Mouse (Mus musculus): ENCODE results near the gene Ccnjl.

The Ccnjl gene

DNA sequence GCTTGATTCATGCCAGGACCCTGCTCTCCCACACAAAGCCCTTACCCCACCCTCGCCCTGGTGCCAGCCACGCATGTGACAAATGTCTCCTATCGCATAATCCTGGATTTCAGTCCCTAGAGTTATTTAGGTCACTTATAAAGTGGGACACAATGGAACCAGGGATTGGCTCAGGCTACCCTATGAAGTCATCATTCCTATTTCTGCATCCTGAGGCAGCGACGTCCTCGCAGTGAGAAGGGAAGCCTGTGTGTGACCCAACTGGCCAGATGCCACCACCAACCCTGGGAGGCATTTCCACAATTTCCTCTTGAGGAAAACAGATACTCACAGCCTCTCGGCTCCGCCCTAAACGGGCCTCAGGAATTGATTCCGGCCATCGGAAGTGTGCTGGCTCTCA lies 41.0 kb downstream of the Ccnjl start:
- peak; percentile 88 to 94 for DNase-seq

- no peak for DNase-seq
These were observed 46.4 kb downstream of the Ccnjl start for GRCm38 (mm10) chr11:43575061-43575375.

- DNase-seq = peak; percentile 62 to 77
These were observed 47.0 kb downstream of the Ccnjl start for GRCm38 (mm10) chr11:43575376-43576151.

- DNase-seq = no peak
These were observed 49.3 kb downstream of the Ccnjl start for GRCm38 (mm10) chr11:43577713-43578478.

DNA sequence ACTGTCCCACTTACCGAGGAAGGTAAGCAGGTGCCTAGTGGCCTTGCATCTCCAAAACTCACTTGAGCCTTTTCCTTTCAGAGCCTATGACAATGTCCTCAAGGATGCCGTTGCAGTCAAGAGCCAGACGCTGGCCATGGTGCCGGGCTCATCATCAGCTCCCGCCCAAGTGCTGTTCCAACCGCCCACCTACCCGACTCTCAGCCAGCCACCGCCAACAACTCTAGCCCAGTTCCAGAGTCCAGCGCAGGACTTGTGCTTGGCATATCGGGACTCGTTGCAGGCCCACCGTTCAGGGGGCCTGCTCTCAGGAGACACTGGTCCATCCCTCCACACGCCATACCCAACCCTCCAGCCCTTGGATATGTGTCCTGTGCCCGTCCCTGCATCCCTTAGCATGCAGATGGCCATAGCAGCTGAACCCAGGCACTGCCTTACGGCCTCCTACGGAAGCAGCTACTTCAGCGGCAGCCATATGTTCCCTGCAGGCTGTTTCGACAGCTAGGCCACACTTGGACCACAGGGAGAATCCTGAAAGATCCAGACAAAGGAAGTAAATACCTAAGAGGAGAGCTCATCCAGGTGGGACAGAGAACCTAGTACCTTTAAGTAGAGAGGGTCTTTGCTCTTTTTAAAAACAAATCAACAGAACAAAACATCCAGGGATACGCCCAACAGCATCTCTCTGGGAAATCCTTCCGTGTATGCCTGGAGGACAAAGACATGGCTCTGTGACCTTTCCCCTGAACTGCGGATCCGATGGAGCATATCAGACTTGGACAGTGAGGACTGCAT lies 56.8 kb downstream of the Ccnjl start:
- DNase-seq = no peak

- peak; percentile 41 to 85 for DNase-seq
These were observed 57.9 kb downstream of the Ccnjl start, which contains the start of gene 4933415A04Rik for GRCm38 (mm10) chr11:43586324-43587090. TSS of gene 4933415A04Rik (plus strand) at chr11:43587040.

DNA sequence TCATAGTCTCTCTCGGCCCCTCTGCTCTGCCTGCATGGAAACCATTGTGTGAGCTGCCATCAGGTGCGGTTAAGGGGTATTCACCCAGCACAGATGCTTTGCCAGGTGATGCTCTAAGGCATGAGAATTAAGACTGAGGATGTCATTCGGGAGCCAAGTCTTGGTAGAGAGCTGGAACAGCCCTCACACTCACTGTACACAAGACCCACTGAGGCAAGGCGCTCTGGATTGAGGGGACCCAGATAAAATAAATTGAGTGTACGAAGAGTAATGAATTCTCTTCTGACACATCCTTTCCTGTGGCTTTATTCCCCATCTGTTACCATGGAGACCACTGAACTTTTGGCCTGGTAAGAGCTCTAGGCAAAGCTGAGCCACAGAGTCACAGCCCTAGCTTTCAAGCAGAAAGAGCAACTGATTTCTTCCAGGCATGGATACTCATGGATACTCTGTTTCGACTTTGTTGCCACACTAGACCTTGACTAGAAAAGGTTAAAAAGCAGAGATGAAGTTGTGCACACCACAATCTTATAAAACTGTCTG lies 61.0 kb downstream of the Ccnjl start:
- DNase-seq = no peak

DNA sequence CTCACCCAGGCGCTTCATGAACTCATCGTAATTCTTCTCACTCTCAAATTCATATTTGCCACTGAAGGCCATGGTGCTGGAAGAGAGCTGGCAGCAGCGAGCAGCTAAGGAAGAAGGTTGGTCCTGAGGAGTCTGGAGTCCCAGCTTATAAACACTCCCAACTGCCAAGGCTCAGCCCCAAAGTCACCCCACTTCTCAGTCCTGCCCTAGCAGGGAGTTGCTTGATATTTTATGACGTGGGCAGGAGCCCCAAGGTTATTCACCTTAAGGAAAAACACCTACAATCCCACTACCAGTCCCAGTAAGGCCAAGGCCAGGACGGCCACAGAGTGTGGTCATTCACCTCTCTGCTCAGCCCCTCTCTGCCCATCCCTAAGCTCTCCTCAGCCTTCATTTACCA lies 72.9 kb downstream of the Ccnjl start, which contains the start of gene Fabp6:
Fabp6 (minus strand) TSS at position 101 of the 400 bp plus-strand sequence.
- DNase-seq = no peak

- no peak for DNase-seq
These were observed 75.6 kb downstream of the Ccnjl start for GRCm38 (mm10) chr11:43604207-43604606.

GRCm38 (mm10) chr11:43604891-43605290 lies 76.3 kb downstream of the Ccnjl start:
- no peak for DNase-seq

DNA sequence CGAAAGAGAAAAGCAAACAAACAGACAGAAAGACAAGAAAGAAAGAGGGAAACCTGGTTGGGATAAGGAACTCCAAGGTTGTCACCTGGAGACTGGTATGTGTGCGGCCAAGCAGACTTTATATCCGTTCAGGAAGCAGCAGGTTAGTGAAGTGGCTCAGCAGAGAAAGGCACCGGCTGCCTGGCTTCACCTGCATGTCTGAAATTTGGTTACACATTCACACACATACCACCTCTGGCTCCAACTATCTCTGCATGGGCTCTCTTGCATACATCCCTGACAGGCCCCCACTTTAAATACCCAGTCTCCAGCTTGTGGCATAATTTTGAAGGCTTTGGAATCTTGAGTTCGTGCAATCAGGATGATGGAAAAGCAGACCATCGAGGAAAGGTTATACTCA lies 77.3 kb downstream of the Ccnjl start:
- no peak for DNase-seq

- DNase-seq = no peak
These were observed 79.9 kb downstream of the Ccnjl start for GRCm38 (mm10) chr11:43608440-43608839.

GRCm38 (mm10) chr11:43610006-43610661 lies 81.5 kb downstream of the Ccnjl start:
- DNase-seq = peak; percentile 24 to 48

GRCm38 (mm10) chr11:43610662-43611033 lies 82.1 kb downstream of the Ccnjl start:
- no peak for DNase-seq

- DNase-seq = peak; percentile 51 to 82
These were observed 84.4 kb downstream of the Ccnjl start for GRCm38 (mm10) chr11:43612834-43613488.

DNA sequence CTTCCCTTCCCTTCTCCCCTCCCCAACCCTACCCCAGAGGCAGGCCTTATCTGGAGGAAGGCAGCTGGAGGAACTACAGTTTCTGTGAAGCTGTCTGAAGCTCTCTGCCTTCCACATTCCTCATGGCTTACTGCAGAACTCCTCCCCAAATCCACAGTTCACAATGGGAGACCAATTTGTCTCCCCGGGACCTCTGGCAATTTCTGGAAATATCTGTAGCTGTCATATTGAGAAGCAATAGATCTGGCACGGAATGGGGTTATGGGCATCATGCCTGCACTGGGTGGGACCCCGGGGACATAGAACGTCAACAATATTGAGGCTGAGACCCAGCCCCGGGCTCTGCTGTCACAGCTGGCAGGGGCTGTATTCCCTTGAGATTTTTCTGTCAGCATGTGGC lies 89.3 kb downstream of the Ccnjl start:
- peak; percentile 57 to 61 for DNase-seq

GRCm38 (mm10) chr11:43618403-43618802 lies 89.8 kb downstream of the Ccnjl start:
- peak; percentile 9 to 30 for DNase-seq

DNA sequence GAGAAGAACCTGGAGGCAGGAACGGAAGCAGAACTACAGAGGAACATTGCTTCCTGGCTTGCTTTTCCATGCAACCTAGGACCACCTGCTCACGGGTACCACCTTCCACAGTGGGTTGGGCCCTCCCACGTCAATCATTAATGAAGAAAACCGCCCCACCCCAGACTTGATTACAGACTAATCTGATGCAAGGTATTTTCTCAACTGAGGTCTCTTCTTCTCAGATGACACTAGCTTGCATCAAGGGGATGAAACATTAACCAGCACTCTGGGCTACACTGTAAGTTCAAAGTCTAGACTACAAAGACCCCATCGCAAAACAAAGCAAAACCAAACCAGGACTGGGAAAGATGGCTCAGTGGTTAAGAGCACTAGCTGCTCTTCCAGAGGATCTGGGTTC lies 93.2 kb downstream of the Ccnjl start:
- DNase-seq = no peak

DNA sequence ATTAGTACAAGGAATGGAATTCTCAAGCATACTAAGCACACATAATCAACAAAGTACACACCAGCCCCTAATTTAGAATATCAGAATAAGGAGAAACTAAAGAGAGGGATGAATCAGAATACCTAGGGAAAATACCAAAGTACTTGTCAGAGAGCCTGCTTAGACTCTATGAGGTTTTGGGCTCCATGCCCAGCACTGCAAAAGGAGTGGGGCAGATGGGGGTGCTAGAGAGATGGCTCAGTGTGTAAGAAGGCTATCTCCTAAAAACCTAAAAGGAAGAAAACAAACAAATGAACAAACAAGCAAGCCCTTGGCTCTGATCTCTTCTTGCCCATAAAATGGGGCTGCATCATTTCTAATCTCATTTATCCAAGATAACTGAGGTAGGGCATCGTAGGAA lies 95.8 kb downstream of the Ccnjl start:
- no peak for DNase-seq

DNA sequence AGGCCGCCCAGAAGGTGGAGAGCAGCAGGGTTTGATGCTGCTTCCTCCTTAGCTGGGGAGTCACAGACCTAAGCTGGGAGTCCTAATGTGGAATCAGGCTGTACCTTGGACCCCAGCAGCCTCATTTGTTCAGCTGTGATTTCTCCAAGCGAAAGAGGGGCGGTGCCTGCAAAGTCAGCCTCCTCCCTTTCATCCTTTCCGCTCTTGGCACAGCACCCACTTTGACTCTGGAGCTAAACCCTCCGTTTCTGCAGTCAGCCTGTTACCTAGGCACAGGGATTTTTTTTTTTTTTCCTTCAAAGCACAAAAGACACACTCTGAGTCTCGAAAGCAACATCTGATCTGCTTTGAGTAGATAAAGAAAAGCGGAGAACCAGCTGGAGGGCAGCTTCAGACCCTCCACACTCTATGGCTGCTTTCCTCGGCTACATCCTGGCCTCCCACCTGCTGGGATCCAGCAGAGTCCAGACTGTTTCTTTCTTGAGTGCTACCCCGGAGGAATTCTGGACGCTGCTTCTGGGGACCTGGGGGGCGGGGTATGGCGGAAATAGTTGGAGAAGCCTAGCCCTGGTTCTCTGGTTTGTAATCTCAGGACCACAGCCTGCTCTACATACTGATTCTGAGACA lies 97.8 kb downstream of the Ccnjl start:
- peak; percentile 52 to 58 for DNase-seq

All from lung, postnatal 4 days (tissue).